Mouse (Mus musculus): ENCODE measurements around the gene Cpm. TPM values are rescaled to one million over a fixed set of nuclear protein-coding genes. Genes with fewer than 3 reads are reported as not detected.
A peak's percentile ranks its signal among the peaks of the same experiment; 100 is the strongest.

Gene Cpm
- polyA plus RNA-seq, 1 experiment from 2014 or later, result 32.8 TPM

DNA sequence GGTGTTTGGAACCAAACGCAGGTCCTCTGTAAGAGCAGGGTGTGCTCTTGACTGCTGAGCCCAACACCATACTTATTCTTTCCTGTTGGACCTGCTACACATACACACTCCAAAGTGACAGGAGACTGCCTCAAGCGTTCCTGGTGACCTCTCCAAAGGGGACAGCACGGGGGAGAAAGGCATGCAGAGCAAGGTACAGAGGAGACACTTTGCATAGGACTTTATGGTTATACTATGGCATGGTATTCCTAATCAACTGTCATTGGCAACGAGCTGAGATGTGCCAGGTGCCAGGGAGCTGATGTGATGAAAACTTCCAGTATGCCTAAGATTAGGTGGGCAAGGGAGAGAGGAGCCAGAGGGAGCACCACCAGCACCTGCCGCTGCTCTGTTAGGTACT, 107.3 kb downstream of the Cpm start:
- Histone ChIP-seq H3K9me3 (ENCODE audit: control insufficient read depth) (no peaks in the 10 kb centered on the region), H3K4me3 (ENCODE audit: low read depth, low read length) (no peak overlapping the region), H3K4me1 (replicated peaks; ENCODE audit: control insufficient read depth, insufficient read depth, low read length) (0 out of 2 replicates have a peak, but pooled peaks cover under 1% of the 10 kb centered on the region), H3K9ac (ENCODE audit: low read depth, low read length) (no peak overlapping the region), H3K36me3 (ENCODE audit: control insufficient read depth, insufficient read depth) (peaks cover 16% of the 10 kb centered on the region), H3K4me2 (replicated peaks; ENCODE audit: low read depth) (no peak overlapping the region), H3K27ac (ENCODE audit: low read depth, low read length) (peak overlapping the region; percentile 67), H3K27me3 (replicated peaks; ENCODE audit: control insufficient read depth, insufficient read depth, low read length) (no peaks in the 10 kb centered on the region)
- no peak for TF ChIP-seq CTCF (IDR thresholded peaks at IDR 0.05; ENCODE audit: low read depth)
- peak; percentile 7; the same call in 1 of the 2 replicates for ATAC-seq
- WGBS, result 76% methylated on average over 5 of the region's 5 CpGs

Other genes with a start within 250 kb of the Cpm start
- gene Cpsf6, start 249.5 kb upstream of the Cpm start, polyA plus RNA-seq (2015; fragmentation: Nextera tagmentation; extraction: Ambion mirVana), result 41.2 and 45.4 TPM in 2 replicates
- gene Mdm2, start 81.3 kb downstream of the Cpm start, polyA plus RNA-seq (2015; fragmentation: Nextera tagmentation; extraction: Ambion mirVana), result 16.5 and 19.8 TPM in 2 replicates
- gene Slc35e3, start 116.9 kb downstream of the Cpm start, polyA plus RNA-seq (2015; fragmentation: Nextera tagmentation; extraction: Ambion mirVana), result 13.5 TPM in 2 replicates
- gene Nup107, start 163.2 kb downstream of the Cpm start, polyA plus RNA-seq (2015; fragmentation: Nextera tagmentation; extraction: Ambion mirVana), result 13.5 and 16.2 TPM in 2 replicates
- 132 and 134 TPM in 2 replicates for gene Rap1b, start 216.5 kb downstream of the Cpm start, polyA plus RNA-seq (2015; fragmentation: Nextera tagmentation; extraction: Ambion mirVana)

Data from intestine, postnatal 0 days (tissue).